Mouse (Mus musculus): ENCODE data around the gene Ncaph2.

Ncaph2 gene

GRCm38 (mm10) chr15:89343325-89343724 is 12.2 kb upstream of the Ncaph2 start:
- no peak for DNase-seq

GRCm38 (mm10) chr15:89350447-89350846 is 5.1 kb upstream of the Ncaph2 start:
- no peak for DNase-seq

- DNase-seq = no peak
Measured at GRCm38 (mm10) chr15:89351302-89351701, 4.2 kb upstream of the Ncaph2 start.

DNA sequence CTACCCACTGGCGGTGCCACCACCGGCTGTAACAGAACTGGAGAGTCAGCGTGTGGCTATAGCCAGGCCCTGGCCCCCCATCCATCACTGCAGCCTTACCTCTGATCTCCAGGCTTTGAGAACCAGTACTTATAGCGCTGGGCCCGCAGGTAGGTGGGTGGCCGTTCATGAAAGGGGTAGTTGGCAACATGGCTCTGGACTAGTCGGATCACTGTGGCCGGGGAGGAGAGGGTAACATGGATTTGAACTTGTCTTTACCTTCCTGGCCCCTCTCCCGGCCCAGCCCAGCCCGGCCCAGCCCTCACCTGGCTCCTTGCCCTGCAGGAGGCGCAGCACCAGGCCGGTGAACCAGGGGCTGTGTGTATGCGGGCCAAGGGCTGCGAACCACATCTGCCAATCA is 3.5 kb upstream of the Ncaph2 start:
- DNase-seq = no peak

- no peak for DNase-seq
Measured at GRCm38 (mm10) chr15:89352795-89353194, 2.7 kb upstream of the Ncaph2 start.

- DNase-seq = no peak
Measured at GRCm38 (mm10) chr15:89353837-89354236, 1.7 kb upstream of the Ncaph2 start.

DNA sequence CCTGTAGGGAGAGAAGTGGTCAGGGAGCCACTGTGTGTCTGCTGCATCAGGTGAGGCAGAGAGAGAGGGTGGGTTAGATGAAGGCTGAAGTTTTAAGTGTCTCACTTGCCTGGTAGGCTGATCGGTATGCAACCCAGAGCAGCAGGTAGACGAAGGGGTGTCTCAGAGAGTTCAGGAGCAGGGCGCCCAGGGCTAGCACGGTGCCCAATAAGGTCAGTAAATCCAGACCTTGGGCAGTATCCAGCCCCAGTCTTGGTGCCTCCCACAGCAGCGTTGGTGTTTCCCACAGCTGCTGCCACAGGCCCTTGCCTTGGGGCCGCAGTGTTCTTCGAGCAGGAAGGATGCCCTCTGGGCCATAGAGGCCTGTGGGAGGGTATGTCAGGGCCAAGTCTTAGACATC is 1.1 kb upstream of the Ncaph2 start:
- DNase-seq = no peak

- DNase-seq = peak in 1 of 2 experiments; percentile 30
Measured at GRCm38 (mm10) chr15:89356372-89356771, 853 bp downstream of the Ncaph2 start.

GRCm38 (mm10) chr15:89358784-89359183 is 3.3 kb downstream of the Ncaph2 start:
- DNase-seq = no peak

DNA sequence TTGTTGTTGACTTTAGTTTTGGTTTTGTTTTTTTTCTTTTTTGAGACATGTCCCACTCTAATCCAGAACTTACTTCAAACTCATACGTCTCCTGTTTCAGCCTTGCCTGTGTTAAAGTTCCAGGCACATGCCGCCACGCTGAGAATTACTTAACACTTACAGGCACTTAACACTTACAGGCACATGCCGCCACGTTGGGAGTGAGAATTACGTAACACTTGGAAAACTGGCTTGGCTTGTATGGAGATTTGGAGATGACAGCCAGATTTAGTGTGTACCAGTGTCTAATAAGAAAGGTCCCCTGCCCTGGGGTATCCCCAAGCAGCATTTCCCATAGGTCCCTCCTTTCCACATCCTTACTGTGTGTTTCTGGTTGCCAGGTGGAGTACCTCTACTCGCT is 7.5 kb downstream of the Ncaph2 start:
- no peak for DNase-seq

DNA sequence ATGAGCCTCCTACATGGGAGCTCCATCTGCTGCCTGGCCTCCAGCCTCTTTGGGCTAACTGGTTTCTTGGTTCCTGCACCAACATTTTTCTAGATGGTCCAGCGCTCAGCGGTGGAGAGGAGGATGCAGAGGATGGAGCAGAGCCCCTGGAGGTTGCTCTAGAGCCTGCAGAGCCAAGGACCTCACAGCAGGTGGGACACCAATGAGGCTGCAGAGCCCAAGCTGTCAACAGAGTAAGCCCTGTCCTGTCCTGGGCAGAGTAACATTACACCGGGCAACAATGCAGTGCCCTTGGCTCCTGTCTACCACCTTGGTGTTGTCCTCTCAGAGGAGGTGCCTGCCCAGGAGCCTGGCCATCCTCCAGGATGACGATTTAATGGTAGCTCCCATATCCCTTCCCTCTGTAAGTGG is 9.6 kb downstream of the Ncaph2 start:
- peak; percentile 90 to 92 for DNase-seq

- DNase-seq = peak in 1 of 2 experiments; percentile 23
Measured at GRCm38 (mm10) chr15:89372068-89372467, 16.5 kb downstream of the Ncaph2 start.

DNA sequence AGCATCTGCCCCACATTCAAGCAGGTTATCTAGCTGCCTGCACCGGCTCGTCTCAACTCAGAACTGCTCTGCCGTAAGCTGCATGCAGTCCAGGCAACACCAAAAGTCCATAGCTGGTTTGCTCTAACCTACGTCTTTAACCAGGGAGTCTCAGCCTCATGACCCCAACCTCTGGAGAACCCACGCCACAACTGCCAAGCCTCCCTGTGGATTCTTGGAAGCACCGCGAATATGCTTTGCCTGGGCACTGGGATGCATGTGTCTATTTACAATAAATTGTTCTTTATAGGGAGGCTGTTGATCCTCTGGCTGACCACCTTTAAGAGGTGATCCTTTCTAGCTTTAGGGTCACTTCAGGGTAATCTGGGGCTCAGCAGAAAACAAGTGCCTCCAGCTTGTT is 17.0 kb downstream of the Ncaph2 start:
- peak in 1 of 2 experiments; percentile 24 for DNase-seq

GRCm38 (mm10) chr15:89373027-89373761 is 17.7 kb downstream of the Ncaph2 start:
- DNase-seq = peak; percentile 81 to 87

DNA sequence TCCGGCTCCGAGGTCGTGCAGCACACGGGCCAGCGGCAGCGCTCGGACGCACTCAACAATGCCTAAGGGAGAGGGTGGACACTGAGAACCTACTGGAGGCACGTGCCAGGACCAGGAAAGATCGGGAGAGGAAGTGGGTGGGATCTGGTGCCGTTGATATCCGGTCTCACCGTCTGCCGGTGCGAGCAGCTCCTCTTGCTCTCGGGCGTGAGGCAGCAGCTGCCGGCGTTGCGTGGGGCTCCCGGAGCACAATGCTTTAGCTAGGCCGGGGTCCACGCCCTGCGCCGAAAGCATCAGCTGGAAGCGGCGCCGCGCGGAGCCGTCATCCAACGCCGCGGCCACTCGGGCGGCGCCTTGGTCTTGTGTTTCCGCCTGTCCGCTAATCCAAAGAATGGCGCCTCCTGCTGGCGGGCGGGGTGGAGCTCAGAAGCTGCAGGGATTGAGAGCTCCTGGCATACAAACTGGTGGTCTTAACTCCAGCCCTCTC is 18.3 kb downstream of the Ncaph2 start, which contains the start of gene Sco2:
Sco2 (minus strand) TSS at position 85 of the 487 bp plus-strand sequence.
- DNase-seq = peak; percentile 93 to 97

DNA sequence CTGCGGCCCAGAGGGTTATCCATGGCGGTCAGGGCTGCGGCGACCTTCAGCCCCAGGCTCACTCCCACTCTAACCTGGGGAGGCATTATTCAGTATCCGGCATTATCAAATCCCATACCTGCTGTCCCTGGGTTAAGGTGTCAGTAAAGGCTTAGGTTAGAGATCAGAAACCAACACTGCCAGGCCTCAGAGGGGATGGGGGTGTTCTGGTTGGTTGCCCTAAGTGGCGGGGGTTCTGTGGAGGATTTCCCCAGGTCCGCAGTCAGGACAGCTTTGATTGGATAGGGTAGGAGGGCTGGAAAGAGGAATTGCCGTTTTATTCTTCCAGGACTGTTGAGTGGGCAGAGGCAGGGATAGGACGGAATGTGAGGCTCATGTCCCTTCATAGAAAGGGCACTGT is 18.8 kb downstream of the Ncaph2 start:
- DNase-seq = no peak

GRCm38 (mm10) chr15:89374801-89375534 is 19.4 kb downstream of the Ncaph2 start:
- DNase-seq = peak in 1 of 2 experiments; percentile 22

GRCm38 (mm10) chr15:89376040-89376439 is 20.5 kb downstream of the Ncaph2 start:
- peak in 1 of 2 experiments; percentile 22 for DNase-seq

DNA sequence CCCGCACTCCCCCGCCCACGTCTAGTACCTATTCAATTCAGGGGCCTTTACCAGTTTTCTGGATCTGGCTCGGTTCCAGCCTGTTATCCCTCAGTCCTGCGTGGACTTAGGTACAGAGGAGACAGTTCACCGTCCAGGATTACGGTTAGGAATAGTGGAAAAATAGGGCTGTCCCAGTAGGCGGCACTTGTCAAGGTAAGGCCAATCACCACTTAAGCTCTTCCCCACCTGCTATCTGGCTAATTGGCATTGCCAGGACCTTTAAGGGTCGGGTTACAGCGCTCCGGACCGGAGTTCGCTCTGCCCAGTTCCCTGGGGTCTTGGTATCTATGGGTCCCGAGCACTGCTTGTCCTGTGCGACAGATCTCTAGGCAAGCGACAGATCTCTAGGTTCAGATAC is 21.4 kb downstream of the Ncaph2 start, which contains the start of gene Tymp:
Tymp (minus strand) TSS at position 83 of the 400 bp plus-strand sequence.
- DNase-seq = peak in 1 of 2 experiments; percentile 31

GRCm38 (mm10) chr15:89377362-89377761 is 21.8 kb downstream of the Ncaph2 start:
- peak in 1 of 2 experiments; percentile 39 for DNase-seq

DNA sequence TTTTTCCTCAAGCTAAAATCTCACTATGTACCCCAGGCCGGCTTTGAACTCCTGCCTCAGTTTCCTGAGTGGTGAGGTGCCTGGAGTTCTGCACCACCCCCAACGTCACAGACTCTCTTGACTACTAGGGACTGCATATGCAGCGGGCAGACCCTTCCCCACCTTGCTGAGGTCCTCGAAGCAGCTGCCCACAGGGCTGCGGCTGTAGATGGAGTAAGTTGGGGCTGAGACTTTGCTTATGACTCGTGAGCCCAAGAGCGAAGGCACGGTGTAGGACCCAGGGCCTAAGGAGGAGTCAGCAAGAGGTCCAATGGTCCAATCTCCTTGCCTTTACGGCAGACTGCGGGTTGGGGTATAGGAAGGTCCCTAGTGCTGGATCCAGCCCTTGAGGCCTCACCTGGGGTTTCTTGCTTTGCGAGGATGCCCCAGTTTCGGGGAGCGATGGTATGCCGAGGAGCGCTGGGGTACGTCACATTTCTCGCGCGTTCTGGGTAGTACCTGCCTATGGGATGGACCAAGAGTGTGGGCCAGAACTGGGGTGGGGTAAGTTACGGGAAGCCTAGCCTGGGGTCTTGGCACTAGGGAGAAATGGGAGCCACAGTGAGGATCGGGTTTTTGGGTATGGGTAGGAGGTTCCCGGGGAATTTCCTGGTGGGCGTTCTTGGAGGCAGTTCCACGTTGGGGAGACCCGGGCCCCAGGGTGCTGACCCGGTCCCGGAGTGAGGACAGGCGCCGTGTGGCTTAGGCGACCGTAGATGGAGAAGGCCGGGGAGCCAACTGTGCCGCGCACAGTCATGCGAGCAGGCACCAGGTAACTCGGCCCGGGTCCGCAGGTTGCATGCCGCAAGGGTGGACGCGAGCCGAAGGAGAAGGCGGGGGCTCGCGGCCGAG is 22.7 kb downstream of the Ncaph2 start:
- peak in 1 of 2 experiments; percentile 57 for DNase-seq

GRCm38 (mm10) chr15:89378831-89379401 is 23.4 kb downstream of the Ncaph2 start, which contains the start of gene Odf3b:
Gene Odf3b, minus strand, starts transcription at chr15:89379282.
- peak; percentile 86 to 89 for DNase-seq

Measured in cerebellum, adult 18-20 months (tissue).